Mouse (Mus musculus): ENCODE measurements at regions not wholly inside any gene's neighbourhood (a gene's known extent, or its start where the extent isn't known, plus 50 kb on each side); places are given as distances from the start of the nearest gene placed in this dataset.

DNA sequence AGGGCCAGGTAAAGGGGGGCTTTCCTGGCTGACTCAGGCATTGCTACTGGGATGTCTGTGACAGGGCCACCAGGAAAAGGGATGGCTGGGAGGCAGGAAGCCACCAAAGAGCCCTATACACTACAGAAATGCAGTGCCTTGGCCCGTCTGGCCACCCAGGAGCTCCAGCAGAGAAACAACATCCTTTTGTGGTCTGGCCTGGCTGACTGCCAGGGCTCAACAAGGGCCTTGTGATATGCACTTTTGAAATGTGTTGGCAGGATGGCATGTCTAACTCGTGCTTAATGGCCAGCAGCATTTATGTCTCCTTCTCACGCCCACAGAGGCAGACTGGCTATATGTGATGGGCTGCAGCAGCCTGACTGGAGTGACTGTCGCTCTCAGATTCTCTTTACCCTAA, 62.3 kb upstream of the Ctnnb1 start:
- no peaks in the 10 kb centered on the region for H3K27me3 ChIP-seq (ENCODE audit: insufficient read depth, low read length)
- 24% methylated on average over 4 of the region's 4 CpGs for WGBS (ENCODE audit: insufficient replicate concordance)
- no peaks in the 10 kb centered on the region for H3K9me3 ChIP-seq (ENCODE audit: low read length)
- H3K4me3 ChIP-seq (ENCODE audit: low read depth, low read length), result no peak overlapping the region
- DNase-seq (peak; percentile 35), ATAC-seq (peak; percentile 40; the same call in 1 of the 2 replicates)
- no peak overlapping the region for H3K27ac ChIP-seq (ENCODE audit: low read depth)
- H3K4me1 ChIP-seq (ENCODE audit: insufficient read depth), result no peaks in the 10 kb centered on the region
- no peak for TF ChIP-seq CTCF (IDR thresholded peaks at IDR 0.05; ENCODE audit: low read depth)
- no peak for TF ChIP-seq EP300 (IDR thresholded peaks at IDR 0.05; ENCODE audit: low read depth)
- no peak overlapping the region for H3K4me2 ChIP-seq (ENCODE audit: low read depth, low read length)
- no peak overlapping the region for H3K9ac ChIP-seq (replicated peaks)
- no peaks in the 10 kb centered on the region for H3K36me3 ChIP-seq (replicated peaks; ENCODE audit: insufficient read depth, low read length)

DNA sequence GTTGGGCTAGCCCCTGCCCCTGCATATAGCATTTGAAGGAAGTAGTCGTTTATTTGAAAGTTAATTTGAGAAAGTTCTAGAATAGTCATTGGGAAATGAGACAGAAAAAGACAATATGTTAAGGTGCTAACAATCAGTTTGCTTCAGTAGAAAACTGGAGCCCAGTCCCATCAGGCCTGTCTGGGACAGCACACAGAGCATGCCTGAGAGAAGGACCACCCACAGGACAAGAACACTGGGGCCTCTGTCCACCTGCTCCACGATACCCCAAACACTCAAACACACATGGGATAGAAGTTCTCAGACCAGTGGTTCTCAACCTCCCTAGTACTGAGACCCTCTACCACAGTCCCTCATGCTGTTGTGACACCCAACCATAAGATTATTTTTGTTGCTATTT, 61.2 kb upstream of the Ctnnb1 start:
- H3K9me3 ChIP-seq (ENCODE audit: low read length), result no peaks in the 10 kb centered on the region
- no peak overlapping the region for H3K27ac ChIP-seq (ENCODE audit: low read depth)
- no peak overlapping the region for H3K4me2 ChIP-seq (ENCODE audit: low read depth, low read length)
- no peaks in the 10 kb centered on the region for H3K36me3 ChIP-seq (replicated peaks; ENCODE audit: insufficient read depth, low read length)
- no peak for ATAC-seq
- H3K4me1 ChIP-seq (ENCODE audit: insufficient read depth), result no peaks in the 10 kb centered on the region
- no peaks in the 10 kb centered on the region for H3K27me3 ChIP-seq (ENCODE audit: insufficient read depth, low read length)
- H3K4me3 ChIP-seq (ENCODE audit: low read depth, low read length), result no peak overlapping the region
- no peak overlapping the region for H3K9ac ChIP-seq (replicated peaks)
- TF ChIP-seq EP300 (IDR thresholded peaks at IDR 0.05; ENCODE audit: low read depth), result no peak
- no peak for TF ChIP-seq CTCF (IDR thresholded peaks at IDR 0.05; ENCODE audit: low read depth)
- no peak for DNase-seq
- WGBS (ENCODE audit: insufficient replicate concordance), result 67% methylated on average over 2 of the region's 2 CpGs

DNA sequence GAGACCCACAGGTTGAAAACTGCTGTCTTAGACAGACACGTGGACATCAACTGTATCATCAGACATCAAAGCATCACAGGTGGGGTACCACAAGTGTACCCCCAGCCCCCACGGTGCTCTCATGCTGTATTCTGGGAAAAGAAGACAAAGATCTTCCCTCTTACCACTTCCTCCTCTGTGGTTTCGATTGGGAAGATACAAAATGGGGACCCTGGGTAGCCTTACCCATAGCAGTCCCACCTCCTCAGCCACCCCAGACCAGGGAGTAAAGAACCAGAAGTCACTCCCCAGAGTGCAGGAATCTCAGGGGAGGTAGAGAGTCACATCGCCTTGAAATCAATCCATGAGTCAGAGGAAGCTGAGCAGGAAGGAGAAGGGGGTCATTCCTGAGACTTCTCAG, 60.7 kb upstream of the Ctnnb1 start:
- Histone ChIP-seq H3K27ac (ENCODE audit: low read depth) (no peak overlapping the region), H3K27me3 (ENCODE audit: insufficient read depth, low read length) (no peaks in the 10 kb centered on the region), H3K4me3 (ENCODE audit: low read depth, low read length) (no peak overlapping the region), H3K4me1 (ENCODE audit: insufficient read depth) (no peaks in the 10 kb centered on the region), H3K9ac (replicated peaks) (no peak overlapping the region), H3K9me3 (ENCODE audit: low read length) (no peaks in the 10 kb centered on the region), H3K36me3 (replicated peaks; ENCODE audit: insufficient read depth, low read length) (no peaks in the 10 kb centered on the region), H3K4me2 (ENCODE audit: low read depth, low read length) (no peak overlapping the region)
- TF ChIP-seq EP300 (IDR thresholded peaks at IDR 0.05; ENCODE audit: low read depth) (no peak), CTCF (IDR thresholded peaks at IDR 0.05; ENCODE audit: low read depth) (no peak)
- ATAC-seq (no peak), DNase-seq (no peak)
- WGBS (ENCODE audit: insufficient replicate concordance), result 45% methylated on average over 4 of the region's 4 CpGs

GRCm38 (mm10) chr9:120869432-120870081, 59.5 kb upstream of the Ctnnb1 start:
- no peak overlapping the region for H3K4me2 ChIP-seq (ENCODE audit: low read depth, low read length)
- no peaks in the 10 kb centered on the region for H3K4me1 ChIP-seq (ENCODE audit: insufficient read depth)
- ATAC-seq (no peak), DNase-seq (no peak)
- H3K27ac ChIP-seq (ENCODE audit: low read depth), result no peak overlapping the region
- WGBS (ENCODE audit: insufficient replicate concordance), result 54% methylated on average over 19 of the region's 19 CpGs
- TF ChIP-seq EP300 (IDR thresholded peaks at IDR 0.05; ENCODE audit: low read depth), result no peak
- TF ChIP-seq CTCF (IDR thresholded peaks at IDR 0.05; ENCODE audit: low read depth), result no peak
- no peaks in the 10 kb centered on the region for H3K27me3 ChIP-seq (ENCODE audit: insufficient read depth, low read length)
- H3K9ac ChIP-seq (replicated peaks), result no peak overlapping the region
- no peak overlapping the region for H3K4me3 ChIP-seq (ENCODE audit: low read depth, low read length)
- H3K36me3 ChIP-seq (replicated peaks; ENCODE audit: insufficient read depth, low read length), result no peaks in the 10 kb centered on the region
- no peaks in the 10 kb centered on the region for H3K9me3 ChIP-seq (ENCODE audit: low read length)

GRCm38 (mm10) chr9:120873293-120873692, 55.7 kb upstream of the Ctnnb1 start:
- no peaks in the 10 kb centered on the region for H3K4me1 ChIP-seq (ENCODE audit: insufficient read depth)
- H3K27me3 ChIP-seq (ENCODE audit: insufficient read depth, low read length), result no peaks in the 10 kb centered on the region
- no peak overlapping the region for H3K27ac ChIP-seq (ENCODE audit: low read depth)
- DNase-seq, result no peak
- no peaks in the 10 kb centered on the region for H3K9me3 ChIP-seq (ENCODE audit: low read length)
- TF ChIP-seq CTCF (IDR thresholded peaks at IDR 0.05; ENCODE audit: low read depth) (no peak), EP300 (IDR thresholded peaks at IDR 0.05; ENCODE audit: low read depth) (no peak)
- H3K4me2 ChIP-seq (ENCODE audit: low read depth, low read length), result no peak overlapping the region
- H3K9ac ChIP-seq (replicated peaks), result no peak overlapping the region
- ATAC-seq, result no peak
- H3K36me3 ChIP-seq (replicated peaks; ENCODE audit: insufficient read depth, low read length), result no peaks in the 10 kb centered on the region
- no peak overlapping the region for H3K4me3 ChIP-seq (ENCODE audit: low read depth, low read length)
- 87% methylated on average over 3 of the region's 3 CpGs for WGBS (ENCODE audit: insufficient replicate concordance)

DNA sequence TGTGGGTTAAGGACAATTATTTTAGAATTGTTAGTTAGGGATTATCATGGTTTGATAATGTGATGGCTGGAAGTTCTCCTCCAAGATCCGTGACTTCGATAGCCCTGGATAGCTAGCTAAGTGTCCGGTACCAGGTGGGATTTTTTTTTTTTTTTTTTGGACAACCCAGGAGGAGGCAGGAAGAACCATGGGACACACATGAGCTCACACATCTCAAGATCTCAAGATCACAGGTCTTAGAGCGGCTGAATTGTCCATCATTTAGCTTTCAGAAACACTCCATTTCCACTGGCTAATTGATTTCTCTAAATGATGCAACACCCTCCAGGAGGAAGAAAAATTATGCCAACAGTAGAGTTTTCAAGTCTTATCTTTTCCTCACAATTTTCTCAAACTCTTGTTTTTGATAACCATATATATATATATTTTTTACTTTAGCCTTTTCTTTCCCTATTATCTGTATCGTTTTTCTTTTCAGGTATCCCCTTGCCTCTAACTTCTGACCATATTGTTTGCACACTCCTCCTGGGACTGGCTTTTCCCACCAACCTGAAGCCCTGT, 54.5 kb upstream of the Ctnnb1 start:
- no peak for ATAC-seq

More for the DNA sequence above, 54.5 kb upstream of the Ctnnb1 start:
- TF ChIP-seq EP300 (IDR thresholded peaks at IDR 0.05; ENCODE audit: low read depth) (no peak), CTCF (IDR thresholded peaks at IDR 0.05; ENCODE audit: low read depth) (no peak)
- H3K27me3 ChIP-seq (ENCODE audit: insufficient read depth, low read length), result no peaks in the 10 kb centered on the region
- H3K4me1 ChIP-seq (ENCODE audit: insufficient read depth), result peaks cover 4% of the 10 kb centered on the region; the same call in 1 of the 2 replicates
- no peaks in the 10 kb centered on the region for H3K9me3 ChIP-seq (ENCODE audit: low read length)
- H3K4me3 ChIP-seq (ENCODE audit: low read depth, low read length), result no peak overlapping the region
- no peak overlapping the region for H3K27ac ChIP-seq (ENCODE audit: low read depth)
- H3K9ac ChIP-seq (replicated peaks), result no peak overlapping the region
- DNase-seq, result no peak
- WGBS (ENCODE audit: insufficient replicate concordance), result 78% methylated on average over 5 of the region's 5 CpGs
- no peak overlapping the region for H3K4me2 ChIP-seq (ENCODE audit: low read depth, low read length)
- no peaks in the 10 kb centered on the region for H3K36me3 ChIP-seq (replicated peaks; ENCODE audit: insufficient read depth, low read length)

All from liver, postnatal 0 days (tissue).